Mouse (Mus musculus) heart, adult 10 weeks (tissue): ENCODE measurements around the gene Pacrg. TPM values are rescaled to one million over a fixed set of nuclear protein-coding genes. Genes with fewer than 3 reads are reported as not detected.

ENCODE experiments used
- polyA plus RNA-seq: library from polyadenylated mRNA; stranded (reverse); fragments of 350-450 nt; fragmentation: Illumina TruSeq; extraction: RNeasy Lipid Tissue Mini Kit (QIAGEN cat#74804); gene quantifications from one replicate; pipeline ENCODE4 v1.2.3, GENCODE M21; 2014; ENCODE audit warnings: low read depth, low replicate concordance

The Pacrg gene
- 1.3 TPM for polyA plus RNA-seq

DNA sequence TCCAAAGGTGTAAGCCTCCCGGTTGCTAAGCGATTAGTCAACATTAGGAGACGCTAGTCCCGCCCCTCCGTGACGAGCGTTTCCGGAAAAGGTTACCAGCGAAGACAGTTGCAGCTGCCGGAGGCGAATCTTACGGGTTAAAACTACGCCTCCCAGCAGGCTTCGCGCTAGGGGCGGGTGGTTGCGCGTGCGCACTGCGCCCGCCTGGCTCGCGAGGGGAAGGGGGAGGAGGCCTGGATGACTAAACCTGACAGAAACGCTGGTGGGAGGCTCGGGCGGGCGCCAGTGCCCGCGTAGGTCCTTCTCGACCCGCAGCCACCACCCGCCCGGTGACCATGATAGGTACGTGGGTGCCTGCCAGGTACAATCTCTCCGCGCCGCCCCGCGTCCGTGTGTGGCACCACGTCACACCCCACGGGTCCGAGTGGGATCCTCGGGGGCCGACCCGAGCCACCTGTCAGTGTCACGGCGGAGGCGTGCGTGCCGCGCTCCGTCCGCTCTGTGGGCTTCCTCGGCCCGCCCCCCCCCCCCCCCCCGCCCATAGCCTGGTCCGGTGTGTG, at the start of gene Pacrg, which contains the start of gene Prkn:
Pacrg (minus strand) TSS at position 164 of the 560 bp plus-strand sequence.
Prkn (plus strand) TSS at position 237 of the 560 bp plus-strand sequence.

Other genes with a start within 250 kb of the Pacrg start
- 7.3 TPM for gene Prkn, start 73 bp upstream of the Pacrg start, polyA plus RNA-seq